Mouse (Mus musculus): ENCODE measurements around the gene Arhgap15. TPM values are rescaled to one million over a fixed set of nuclear protein-coding genes. Genes with fewer than 3 reads are reported as not detected.

The Arhgap15 gene
- polyA plus RNA-seq, 1 experiment = 42.7 TPM

DNA sequence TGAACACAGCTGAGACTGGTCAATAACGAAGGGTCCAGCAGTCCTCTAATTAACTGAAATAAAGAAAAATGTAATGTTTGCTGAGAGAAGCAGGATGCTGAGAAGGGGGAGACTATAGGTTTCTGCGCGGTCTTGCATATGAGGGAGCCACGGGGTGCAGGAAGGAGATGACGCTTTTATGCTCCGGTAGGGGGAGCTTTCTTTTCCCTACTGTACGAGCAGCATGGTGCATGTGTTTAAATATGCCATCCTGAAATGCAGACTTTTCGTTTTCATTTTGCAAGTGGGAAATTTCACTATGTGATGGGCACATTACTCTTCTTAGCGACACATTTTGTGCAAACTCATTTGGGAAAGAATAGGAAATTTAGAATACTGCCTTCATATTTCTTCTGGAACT is 442.1 kb downstream of the Arhgap15 start:
- no peaks in the 10 kb centered on the region for H3K4me1 ChIP-seq (ENCODE audit: control insufficient read depth, insufficient read depth, low read length)
- H3K27ac ChIP-seq (ENCODE audit: insufficient read depth, low read depth, low read length) = no peak overlapping the region
- TF ChIP-seq POLR2A (IDR thresholded peaks at IDR 0.05; ENCODE audit: borderline replicate concordance, low read depth, low read length) (no peak), CTCF (IDR thresholded peaks at IDR 0.05; ENCODE audit: low read depth, low read length) (no peak)
- H3K4me3 ChIP-seq (ENCODE audit: insufficient read depth, low read length) = no peak overlapping the region

DNA sequence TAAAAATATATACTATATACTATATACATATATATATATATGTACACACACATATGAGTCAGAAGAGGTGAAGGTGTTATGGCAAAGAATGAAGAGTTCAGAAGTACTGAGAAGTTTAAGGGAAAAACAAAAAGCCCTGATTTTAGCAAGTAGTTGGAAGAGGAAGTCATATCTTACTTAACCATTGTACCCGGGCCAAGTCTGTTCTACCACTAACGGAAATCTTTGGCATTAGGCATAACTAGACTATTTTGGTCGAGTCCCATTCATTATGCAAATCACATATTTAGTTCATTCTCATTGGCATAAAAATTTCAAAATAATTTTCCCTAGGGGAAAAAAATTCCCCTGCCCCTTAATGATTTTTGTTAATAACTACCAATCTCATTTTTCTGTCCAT is 443.4 kb downstream of the Arhgap15 start:
- TF ChIP-seq CTCF (IDR thresholded peaks at IDR 0.05; ENCODE audit: low read depth, low read length) (no peak), POLR2A (IDR thresholded peaks at IDR 0.05; ENCODE audit: borderline replicate concordance, low read depth, low read length) (no peak)
- H3K27ac ChIP-seq (ENCODE audit: insufficient read depth, low read depth, low read length) = no peak overlapping the region
- 0 out of 2 replicates have a peak, but pooled peaks cover 2% of the 10 kb centered on the region for H3K4me1 ChIP-seq (ENCODE audit: control insufficient read depth, insufficient read depth, low read length)
- H3K4me3 ChIP-seq (ENCODE audit: insufficient read depth, low read length) = no peak overlapping the region

DNA sequence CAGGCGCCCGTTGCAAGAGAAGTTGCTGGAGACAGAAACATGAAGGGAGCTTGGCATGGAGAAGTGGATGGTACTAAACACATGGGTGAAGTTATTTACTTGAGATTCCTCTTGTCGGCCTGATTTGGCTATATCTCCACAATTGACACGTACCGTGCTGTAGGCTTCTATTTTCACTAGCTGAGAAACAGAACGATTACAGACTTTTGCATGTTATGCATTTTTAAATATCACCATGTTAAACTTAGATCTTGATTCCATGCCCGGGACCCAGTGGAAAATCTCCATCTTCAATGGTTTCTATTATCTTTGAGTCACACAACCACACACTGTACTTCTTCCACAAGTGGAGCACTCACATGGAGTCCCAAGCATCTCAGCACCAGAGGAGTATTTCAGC is 466.9 kb downstream of the Arhgap15 start:
- Histone ChIP-seq H3K4me1 (ENCODE audit: control insufficient read depth, insufficient read depth, low read length) (no peaks in the 10 kb centered on the region), H3K4me3 (ENCODE audit: insufficient read depth, low read length) (no peak overlapping the region), H3K27ac (ENCODE audit: insufficient read depth, low read depth, low read length) (no peak overlapping the region)
- no peak for TF ChIP-seq CTCF (IDR thresholded peaks at IDR 0.05; ENCODE audit: low read depth, low read length)
- no peak for TF ChIP-seq POLR2A (IDR thresholded peaks at IDR 0.05; ENCODE audit: borderline replicate concordance, low read depth, low read length)

DNA sequence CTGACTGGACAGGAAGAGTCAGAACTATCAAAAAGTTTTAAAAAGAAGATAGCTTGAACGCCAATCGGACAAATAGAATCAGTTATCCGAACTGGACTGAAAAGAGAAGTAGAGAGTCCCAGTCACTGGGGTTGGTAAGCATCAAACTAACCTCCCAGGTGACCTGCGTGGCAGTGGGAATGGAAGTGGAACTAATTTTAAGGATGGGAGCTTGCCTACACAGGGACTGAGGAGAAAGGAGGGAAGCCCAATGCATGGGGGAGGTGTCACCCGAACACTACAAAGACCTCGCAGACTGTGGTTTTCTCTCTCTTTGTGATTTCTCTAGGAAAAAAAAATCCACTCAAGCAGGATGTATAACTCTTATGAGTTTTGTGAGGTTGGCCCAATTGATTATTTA is 469.2 kb downstream of the Arhgap15 start:
- no peak overlapping the region for H3K27ac ChIP-seq (ENCODE audit: insufficient read depth, low read depth, low read length)
- H3K4me1 ChIP-seq (ENCODE audit: control insufficient read depth, insufficient read depth, low read length) = no peaks in the 10 kb centered on the region
- no peak for TF ChIP-seq CTCF (IDR thresholded peaks at IDR 0.05; ENCODE audit: low read depth, low read length)
- no peak for TF ChIP-seq POLR2A (IDR thresholded peaks at IDR 0.05; ENCODE audit: borderline replicate concordance, low read depth, low read length)

DNA sequence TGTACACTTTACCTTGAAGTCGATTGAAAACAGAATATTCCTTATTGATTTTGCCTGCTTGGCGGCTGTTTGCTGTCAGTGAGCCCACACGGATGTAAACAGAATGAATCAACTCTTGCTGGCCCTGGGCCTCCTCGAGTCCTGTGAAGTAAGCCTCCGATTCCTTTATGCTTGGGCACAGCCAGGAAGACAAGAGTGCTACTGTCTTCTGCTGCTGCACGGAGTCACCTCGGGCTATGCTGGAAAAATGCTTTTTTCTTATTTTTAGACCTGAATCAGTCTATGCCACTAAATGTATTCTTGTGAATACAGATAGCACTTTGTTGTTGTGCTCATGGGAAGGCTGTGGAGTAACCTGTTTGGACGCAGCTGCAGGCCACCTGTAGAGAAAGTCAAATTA is 469.7 kb downstream of the Arhgap15 start:
- Histone ChIP-seq H3K27ac (ENCODE audit: insufficient read depth, low read depth, low read length) (no peak overlapping the region), H3K4me1 (ENCODE audit: control insufficient read depth, insufficient read depth, low read length) (no peaks in the 10 kb centered on the region), H3K4me3 (ENCODE audit: insufficient read depth, low read length) (no peak overlapping the region)
- TF ChIP-seq CTCF (IDR thresholded peaks at IDR 0.05; ENCODE audit: low read depth, low read length) (no peak), POLR2A (IDR thresholded peaks at IDR 0.05; ENCODE audit: borderline replicate concordance, low read depth, low read length) (no peak)

More for the DNA sequence above, 469.2 kb downstream of the Arhgap15 start:
- H3K4me3 ChIP-seq (ENCODE audit: insufficient read depth, low read length) = no peak overlapping the region

DNA sequence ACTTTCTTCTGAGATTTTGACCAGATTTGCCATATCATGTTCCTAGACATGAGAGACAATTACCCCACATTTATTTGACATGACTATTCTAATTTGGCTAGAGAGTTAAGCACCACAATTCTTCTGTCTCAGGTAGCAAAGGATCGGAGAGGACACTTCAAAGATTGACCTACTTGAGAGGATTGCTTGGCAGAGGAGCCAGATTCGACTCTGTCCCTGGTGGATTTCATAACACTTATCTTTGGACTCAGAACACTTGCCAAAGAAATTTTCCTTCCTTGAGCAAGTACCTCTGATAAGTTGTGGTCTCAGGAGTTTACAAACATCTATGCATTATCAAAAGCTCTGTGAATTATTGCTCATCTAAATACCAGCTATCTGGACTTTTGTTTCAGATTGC is 473.1 kb downstream of the Arhgap15 start:
- no peak overlapping the region for H3K27ac ChIP-seq (ENCODE audit: insufficient read depth, low read depth, low read length)
- TF ChIP-seq POLR2A (IDR thresholded peaks at IDR 0.05; ENCODE audit: borderline replicate concordance, low read depth, low read length) = no peak
- TF ChIP-seq CTCF (IDR thresholded peaks at IDR 0.05; ENCODE audit: low read depth, low read length) = no peak
- no peak overlapping the region for H3K4me3 ChIP-seq (ENCODE audit: insufficient read depth, low read length)
- no peaks in the 10 kb centered on the region for H3K4me1 ChIP-seq (ENCODE audit: control insufficient read depth, insufficient read depth, low read length)

DNA sequence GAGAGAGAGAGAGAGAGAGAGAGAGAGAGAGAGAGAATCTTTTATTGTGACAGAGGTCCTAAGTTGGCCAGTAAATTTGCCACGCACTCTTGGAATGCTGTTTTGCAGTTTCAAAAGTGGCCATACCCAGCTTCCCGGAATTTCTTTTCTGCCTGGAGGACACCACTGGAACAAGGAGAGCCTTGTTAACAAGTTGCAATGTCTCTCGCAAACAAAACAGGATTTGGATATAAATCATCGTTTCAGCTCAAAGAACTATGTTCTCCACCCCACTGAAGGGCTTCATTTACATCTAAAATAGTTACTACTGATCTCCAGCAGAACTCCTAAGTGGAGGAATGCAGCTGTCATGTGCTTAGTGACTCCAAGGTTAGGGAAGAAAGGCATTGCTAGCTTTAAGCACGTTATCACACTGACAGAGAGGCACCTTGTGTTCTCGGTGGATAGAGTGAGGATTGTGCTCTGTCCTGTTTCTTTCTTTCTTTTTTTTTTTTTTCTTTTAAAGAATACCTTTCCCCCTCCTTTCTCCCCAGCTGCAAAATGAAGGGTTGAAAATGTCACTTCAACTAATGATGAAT is 473.6 kb downstream of the Arhgap15 start:
- H3K4me1 ChIP-seq (ENCODE audit: control insufficient read depth, insufficient read depth, low read length) = no peaks in the 10 kb centered on the region
- H3K4me3 ChIP-seq (ENCODE audit: insufficient read depth, low read length) = no peak overlapping the region
- no peak for TF ChIP-seq POLR2A (IDR thresholded peaks at IDR 0.05; ENCODE audit: borderline replicate concordance, low read depth, low read length)
- TF ChIP-seq CTCF (IDR thresholded peaks at IDR 0.05; ENCODE audit: low read depth, low read length) = no peak
- H3K27ac ChIP-seq (ENCODE audit: insufficient read depth, low read depth, low read length) = no peak overlapping the region

DNA sequence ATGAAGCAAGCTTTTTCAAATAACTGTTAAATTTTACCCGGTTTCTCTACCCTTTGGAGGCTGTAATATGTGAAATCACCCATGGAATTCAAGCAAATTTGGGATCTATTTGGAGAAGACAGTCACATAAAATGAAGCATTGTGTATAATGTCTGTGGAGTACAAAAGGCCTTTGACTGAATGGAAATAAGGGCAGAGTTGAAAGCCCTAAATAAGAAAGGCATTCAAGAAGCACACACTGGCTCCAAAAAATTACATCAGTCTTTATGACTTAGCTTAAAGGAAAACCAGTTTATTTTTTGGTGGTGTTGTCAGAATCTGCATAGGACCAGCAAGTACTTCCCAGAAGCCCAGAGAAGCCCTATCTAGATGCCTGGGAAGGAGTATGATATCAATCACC is 486.2 kb downstream of the Arhgap15 start:
- TF ChIP-seq CTCF (IDR thresholded peaks at IDR 0.05; ENCODE audit: low read depth, low read length) = no peak
- no peak for TF ChIP-seq POLR2A (IDR thresholded peaks at IDR 0.05; ENCODE audit: borderline replicate concordance, low read depth, low read length)
- Histone ChIP-seq H3K4me1 (ENCODE audit: control insufficient read depth, insufficient read depth, low read length) (no peaks in the 10 kb centered on the region), H3K27ac (ENCODE audit: insufficient read depth, low read depth, low read length) (no peak overlapping the region), H3K4me3 (ENCODE audit: insufficient read depth, low read length) (no peak overlapping the region)

DNA sequence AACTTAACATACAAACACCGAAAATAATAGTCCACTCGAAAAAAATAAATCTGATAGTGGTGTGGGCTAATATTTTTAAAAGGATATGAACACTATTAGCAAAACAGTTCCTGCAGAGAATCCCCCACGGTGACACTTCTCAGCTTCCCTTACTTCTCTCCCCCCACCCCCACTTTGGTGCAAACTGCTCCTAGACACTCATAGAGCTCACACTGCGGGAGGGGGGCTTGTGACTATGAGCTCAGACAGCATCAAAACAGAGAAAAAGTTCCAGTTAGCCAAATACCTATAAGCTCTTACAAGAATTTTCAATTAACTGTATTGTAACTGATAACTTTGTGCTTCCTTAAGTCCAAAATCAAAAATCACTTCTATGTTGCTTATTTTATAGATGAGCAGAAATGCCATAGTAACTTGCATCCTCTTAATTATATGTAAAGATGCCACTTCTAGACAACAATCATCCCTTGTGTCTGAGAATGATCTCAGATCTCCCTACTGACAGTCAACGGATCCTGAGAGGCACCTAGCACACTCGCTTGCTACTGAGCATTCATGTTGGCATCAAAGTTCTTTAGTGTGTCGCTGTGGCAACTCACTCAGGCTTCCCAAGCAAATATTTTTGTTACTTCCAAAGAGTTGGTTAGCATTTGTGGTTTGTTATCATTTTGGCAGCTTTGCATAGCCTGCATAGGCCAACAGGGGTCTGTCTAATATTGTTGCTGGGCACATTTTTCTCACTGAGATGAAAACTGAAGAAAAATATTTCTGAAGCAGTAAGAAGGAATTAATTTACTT is 493.2 kb downstream of the Arhgap15 start:
- Histone ChIP-seq H3K4me1 (ENCODE audit: control insufficient read depth, insufficient read depth, low read length) (no peaks in the 10 kb centered on the region), H3K4me3 (ENCODE audit: insufficient read depth, low read length) (no peak overlapping the region), H3K27ac (ENCODE audit: insufficient read depth, low read depth, low read length) (no peak overlapping the region)
- TF ChIP-seq POLR2A (IDR thresholded peaks at IDR 0.05; ENCODE audit: borderline replicate concordance, low read depth, low read length) (no peak), CTCF (IDR thresholded peaks at IDR 0.05; ENCODE audit: low read depth, low read length) (no peak)

DNA sequence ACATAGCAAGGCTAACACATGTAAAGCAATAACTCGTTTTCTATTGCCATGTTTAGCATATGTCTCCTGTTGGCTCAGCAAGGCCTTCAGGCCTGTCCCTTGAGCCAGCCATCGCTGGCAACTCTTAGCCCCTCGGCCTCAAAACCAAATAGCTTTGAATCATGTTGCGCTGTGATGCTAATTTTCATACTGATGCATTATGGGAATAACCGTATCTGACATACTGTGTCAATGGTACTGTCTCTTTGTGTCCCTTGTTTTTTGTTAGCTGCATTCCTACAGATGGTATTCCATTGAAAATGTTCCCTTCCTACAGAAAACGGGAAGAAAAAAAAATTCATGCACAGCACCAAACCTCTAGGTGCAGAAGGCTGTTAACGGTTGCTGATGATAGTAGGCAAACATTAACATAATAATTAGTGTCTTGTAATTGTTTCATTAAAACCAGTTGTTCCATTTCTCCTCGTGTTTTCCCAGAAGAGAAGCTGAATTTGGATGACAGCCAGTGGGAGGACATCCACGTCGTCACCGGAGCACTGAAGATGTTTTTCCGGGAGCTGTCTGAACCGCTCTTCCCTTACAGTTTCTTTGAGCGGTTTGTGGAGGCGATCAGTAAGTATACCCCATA is 494.1 kb downstream of the Arhgap15 start:
- H3K4me3 ChIP-seq (ENCODE audit: insufficient read depth, low read length) = no peak overlapping the region
- no peaks in the 10 kb centered on the region for H3K4me1 ChIP-seq (ENCODE audit: control insufficient read depth, insufficient read depth, low read length)
- TF ChIP-seq CTCF (IDR thresholded peaks at IDR 0.05; ENCODE audit: low read depth, low read length) = no peak
- TF ChIP-seq POLR2A (IDR thresholded peaks at IDR 0.05; ENCODE audit: borderline replicate concordance, low read depth, low read length) = no peak
- no peak overlapping the region for H3K27ac ChIP-seq (ENCODE audit: insufficient read depth, low read depth, low read length)

Measured in bone marrow macrophage, adult 2 months (primary cell).